Mouse (Mus musculus) ES-CJ7 (cell line): Measurements from ENCODE around the gene Ajuba.

Experiments used
- DNase-seq: peaks from one replicate; pipeline ENCODE4 v3.0.0; 2011; ENCODE audit warnings: low read depth, low spot score

Gene Ajuba

GRCm38 (mm10) chr14:54592319-54592934 is 15.1 kb upstream of the Ajuba start:
- DNase-seq, result no peak

DNA sequence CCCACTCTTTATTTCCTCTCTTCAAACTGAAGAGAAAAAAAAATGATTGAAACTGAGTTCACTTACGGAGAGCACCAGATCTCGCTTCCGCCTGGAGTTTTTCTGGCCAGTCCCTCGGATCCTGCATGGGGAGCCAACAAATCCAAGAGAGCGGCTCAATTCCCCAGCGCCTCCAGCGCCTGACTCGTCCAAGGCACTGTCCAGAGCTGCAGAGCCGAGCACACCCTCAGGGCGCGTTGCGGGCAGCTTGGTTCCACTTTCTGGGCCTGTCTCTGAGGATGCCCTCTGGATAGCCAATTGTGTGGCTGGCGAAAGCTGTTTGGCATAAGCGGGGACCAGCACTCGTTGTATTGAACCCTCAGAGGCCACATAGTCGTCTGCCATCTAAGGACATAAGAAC is 13.7 kb upstream of the Ajuba start:
- DNase-seq, result no peak

GRCm38 (mm10) chr14:54583681-54584338 is 6.5 kb upstream of the Ajuba start:
- DNase-seq, result peak; percentile 80

- DNase-seq, result no peak
Observed at GRCm38 (mm10) chr14:54582536-54582935, 5.2 kb upstream of the Ajuba start.

DNA sequence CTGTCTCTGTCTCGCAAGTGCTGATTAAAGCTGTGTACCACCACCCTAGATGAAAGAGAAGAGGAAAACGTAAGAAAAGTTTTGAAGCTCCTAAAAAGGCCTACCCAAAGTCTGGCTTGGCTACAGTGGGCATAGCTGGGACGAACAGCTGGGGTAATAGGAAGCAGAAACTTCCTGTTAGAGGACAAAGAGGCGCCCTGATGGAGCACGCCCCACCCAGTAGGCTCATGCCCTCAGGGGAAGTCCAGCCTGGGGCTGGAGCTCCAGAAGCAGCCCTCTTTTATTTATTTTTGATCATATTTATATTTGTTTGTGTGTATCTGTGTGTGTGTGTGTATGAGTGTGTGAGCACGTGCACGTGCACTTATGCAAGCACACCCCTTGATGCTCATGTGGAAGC is 2.3 kb upstream of the Ajuba start:
- peak; percentile 32 for DNase-seq

DNA sequence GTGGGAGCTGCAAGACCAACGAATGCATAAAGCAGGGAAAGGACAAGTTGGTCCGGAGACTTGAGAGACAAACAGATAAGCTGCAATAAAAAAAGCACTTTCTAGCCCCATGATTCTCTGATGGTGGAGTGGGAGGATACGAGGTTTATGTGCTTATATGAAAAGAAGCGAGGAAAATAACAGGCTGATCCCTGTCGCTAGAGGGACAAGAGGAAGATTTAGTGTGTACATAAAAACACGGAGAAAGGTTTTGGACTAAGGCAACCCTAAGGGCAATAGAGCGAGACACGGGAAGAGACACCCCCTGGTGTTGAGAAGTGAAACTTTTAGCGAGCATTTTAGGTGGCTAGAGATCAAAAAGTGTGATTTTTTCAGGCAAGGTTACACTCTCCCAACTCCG is 705 bp upstream of the Ajuba start:
- DNase-seq, result peak; percentile 77

- no peak for DNase-seq
Observed at GRCm38 (mm10) chr14:54576241-54577088, 893 bp downstream of the Ajuba start.

DNA sequence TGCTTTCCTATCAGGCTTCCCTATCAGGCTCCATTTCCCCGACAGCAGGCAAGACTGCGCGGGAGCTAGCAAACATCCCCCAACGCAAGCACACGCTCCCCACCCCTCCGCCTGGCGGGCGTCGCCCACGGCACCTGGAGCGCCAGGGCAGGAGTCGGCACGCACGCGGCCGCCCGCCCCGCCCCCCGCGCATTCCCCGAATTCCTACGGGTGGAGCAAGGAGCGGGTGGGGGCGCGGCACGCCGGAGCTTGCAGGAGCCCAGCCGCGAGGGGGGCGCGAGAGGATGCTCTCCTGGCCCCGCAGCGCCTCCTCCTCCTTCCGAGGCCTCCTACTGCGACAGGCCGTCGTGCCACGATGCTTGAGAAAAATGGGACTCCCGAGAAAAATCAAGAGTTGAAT is 1.7 kb downstream of the Ajuba start:
- peak; percentile 96 for DNase-seq

DNA sequence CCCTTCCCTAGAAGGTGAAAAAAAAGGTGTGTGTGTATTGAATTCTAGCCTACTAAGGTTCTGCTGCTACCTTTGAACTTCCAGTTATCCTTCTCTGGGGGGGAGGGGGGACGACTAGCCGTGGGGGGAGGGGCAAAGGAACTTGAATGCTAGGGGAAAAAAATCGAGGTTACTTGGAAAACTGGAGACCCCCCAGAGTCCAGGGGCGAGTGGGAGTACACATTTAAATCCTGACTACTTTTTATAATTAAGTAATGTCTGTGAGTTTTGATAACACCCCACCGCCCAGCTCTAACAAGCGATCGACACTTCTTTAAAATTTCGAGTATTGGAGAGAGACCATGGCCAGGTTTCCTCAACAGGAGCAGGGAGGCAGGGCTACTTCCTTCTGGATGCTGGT is 2.3 kb downstream of the Ajuba start:
- DNase-seq, result no peak

GRCm38 (mm10) chr14:54574253-54574652 is 3.1 kb downstream of the Ajuba start:
- no peak for DNase-seq

DNA sequence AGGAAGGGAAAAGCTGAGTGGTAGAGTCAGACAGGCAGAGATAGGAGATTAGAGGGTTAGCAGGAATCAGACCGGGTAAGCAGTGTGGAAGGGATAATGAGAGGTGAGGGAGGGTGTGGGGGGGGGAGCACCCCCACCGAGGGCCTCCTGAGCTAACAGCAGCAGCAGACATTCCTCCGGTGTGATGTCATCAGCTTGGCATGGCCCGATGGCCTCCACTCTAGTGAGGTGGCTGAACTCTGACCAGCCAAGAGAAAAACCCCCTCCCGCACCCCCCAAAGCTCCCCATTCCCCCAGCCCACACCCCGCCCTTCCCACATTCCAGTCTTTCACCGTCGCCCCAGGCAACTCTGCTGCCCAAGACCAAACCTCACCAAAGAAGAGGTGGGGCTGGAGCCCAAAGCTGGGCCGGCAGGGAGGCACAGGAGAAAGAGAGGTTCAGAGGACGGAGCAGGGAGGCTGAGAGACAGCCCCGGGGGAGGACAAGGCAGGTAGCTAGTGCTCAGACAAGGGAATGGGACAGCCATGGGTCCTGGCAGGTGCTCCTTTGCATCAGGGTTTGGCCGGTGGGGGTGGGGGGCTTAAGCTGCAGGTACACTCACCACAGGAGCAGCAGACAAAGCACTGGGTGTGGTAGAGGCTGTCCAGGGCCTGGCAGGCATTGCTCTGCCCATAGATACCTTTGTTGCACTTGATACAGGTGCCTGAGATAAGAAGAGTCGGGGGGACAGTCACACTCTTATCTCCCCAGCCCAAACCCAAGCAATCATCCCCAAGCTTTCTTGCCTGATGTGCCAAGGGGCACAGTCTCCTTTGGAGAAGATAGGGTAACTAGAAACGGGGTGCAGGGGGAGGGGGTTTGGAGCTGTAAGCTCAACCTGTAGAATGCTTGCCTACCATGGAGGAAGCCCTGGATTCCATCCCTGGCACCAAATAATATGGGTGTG is 4.3 kb downstream of the Ajuba start:
- peak; percentile 93 for DNase-seq

- no peak for DNase-seq
Observed at GRCm38 (mm10) chr14:54572122-54572521, 5.2 kb downstream of the Ajuba start.

DNA sequence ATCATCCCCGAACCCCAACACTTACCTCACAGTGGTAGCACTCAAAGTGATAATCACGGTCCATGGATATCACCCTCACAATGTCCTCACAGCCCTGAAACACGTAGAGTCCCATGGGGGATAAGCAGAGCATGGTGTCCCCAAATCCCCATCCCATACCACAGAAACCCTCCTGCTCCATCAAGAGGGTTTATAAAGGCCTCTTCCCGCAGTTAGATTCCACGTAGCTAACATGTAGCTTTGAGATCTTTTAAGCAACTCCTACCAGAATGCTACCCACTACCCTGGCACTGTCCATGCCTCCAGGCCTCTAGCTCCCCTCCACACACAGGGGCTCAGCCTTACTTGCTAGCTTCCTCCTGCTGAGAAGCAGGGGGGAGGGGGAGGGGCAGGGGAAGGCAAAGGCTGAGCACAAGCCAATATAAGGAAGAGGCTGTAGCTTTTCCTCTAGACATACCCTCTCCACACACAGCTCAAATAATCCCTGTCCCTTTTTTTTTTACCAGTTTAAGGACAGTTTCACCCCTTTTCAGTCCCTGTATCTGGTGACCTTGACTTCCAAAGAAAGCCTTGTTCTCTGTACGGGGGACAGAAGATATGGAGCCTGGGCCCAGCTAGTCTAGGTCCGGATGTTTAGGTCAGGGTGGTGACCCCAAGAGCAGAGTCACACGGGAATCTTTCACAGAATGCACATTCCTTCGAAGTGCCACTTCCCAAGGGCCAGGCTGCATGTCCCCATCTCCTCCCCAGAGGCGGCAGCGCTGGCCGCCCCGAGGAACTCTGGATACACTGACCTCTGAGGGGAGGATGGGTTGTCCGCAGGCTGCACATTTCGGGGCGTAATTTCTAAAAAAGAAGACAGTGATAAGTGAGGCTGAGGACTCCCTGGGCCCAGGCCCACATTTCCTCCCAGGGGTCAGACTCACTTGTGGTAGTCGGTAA is 7.6 kb downstream of the Ajuba start:
- DNase-seq, result peak; percentile 45

DNA sequence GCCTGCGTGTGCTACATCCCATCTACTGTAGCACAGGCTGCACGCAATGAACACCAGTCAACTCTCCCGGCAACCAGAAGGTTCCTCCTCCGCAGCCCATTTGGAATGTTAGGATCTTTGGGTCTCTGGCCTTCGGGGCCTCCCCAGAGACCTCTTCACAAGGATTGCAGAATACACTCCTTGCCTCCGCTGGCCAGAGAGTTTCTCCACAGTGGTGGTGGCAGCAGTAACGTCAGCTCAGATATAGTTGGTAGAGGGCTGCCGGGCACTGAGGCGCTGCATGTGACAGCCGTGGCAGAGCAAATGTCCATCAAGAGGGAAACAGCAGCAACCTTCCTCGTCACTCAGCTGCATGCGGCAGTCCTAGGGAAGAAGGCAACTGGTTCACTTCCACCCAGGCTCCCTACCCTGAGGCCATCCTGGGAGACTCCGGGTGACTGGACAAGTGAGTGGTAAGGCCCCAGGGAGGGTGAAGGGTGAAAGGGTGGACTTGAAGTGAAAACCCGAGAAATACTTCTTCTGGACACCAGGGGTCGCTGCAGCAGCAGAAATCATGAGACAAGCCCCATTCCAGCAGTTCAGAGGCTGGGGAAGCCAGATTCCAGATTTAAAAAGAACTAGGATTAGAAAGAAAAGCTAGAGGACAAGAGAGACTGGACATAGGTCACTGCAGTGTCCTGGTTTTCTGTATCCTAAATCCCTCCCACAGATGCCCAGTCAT is 8.5 kb downstream of the Ajuba start:
- peak; percentile 85 for DNase-seq

DNA sequence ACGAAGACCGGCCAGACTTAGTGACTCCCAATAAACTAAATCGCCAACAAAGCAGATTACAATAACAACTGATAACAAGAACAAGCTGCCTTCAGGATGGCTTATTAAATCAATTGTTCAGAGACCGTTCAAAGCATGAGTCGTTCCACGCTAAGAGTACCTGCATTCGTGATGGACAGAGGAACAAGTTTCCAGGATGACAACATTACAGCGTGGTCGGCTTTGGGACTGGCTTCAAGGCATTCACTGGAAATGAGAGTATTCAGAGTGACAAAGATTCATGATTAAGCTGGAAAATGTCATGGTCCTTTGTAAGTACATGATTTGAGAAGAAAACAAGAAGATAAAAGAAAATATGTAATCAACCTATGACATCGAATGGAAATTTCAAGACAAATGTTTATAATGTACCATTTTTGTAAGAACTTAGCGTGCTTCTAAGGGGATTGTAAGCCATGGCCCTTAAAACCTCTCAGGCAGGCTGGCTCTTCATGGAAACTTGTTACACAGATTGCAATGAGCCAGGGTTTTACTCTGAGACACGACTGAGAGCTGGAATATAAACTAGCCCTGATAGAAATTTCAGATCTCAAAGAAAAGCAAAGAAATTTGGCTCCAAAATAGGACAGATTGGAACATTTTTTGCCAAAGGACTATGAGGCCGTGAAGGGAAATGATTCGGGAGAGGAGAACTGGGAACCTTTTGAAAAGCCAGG is 16.7 kb downstream of the Ajuba start:
- DNase-seq, result no peak

DNA sequence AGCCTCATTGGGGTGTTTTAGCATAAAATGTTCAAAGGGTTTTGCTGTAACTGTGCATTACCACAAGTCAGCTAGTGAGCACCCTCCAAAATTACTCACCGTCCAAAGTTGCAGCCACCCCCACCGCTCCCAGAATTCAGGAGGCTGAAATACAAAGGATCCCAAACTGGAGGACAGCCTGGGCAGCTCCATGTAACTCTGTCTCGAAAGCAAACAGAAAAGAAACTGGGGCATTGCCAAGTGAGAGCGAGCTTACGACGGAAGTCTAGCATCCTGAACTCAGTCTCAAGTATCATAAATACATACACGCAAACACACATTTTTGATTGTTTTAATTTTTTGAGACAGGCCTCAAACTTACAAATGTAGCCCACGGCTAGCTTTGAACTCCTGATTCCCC is 20.0 kb downstream of the Ajuba start:
- no peak for DNase-seq

GRCm38 (mm10) chr14:54553975-54554769 is 23.2 kb downstream of the Ajuba start, which contains the start of gene Haus4:
Gene Haus4 (minus strand): TSS chr14:54554616.
- DNase-seq, result peak; percentile 94

DNA sequence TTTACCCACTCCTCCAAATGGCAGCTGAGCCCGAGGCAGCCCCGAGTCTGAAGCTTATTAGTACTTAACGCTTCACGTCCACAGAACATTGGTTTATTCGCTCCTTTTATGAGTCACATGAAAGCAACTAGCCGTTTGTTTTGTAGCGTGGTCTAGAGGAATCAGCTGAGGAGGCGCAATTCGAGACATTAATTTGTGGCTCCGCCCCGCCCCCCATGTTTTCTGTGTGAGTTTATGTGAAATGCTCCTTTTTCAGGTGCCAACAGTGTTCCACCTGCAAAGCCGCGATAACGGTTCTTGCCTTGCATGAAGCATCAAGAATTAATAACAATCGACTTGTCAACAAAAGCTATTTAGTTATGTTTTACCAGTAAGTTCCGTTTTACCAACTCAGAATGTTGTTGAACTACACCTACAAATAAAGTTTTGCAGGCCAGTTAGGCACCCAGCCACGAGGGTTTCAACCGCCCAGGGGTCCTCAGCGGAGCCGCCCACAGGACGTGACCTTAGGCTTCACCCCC is 23.8 kb downstream of the Ajuba start:
- no peak for DNase-seq
